Mouse (Mus musculus) hindbrain, embryonic 15.5 days (tissue): ENCODE measurements around the gene Spry1. TPM values are rescaled to one million over a fixed set of nuclear protein-coding genes. Genes with fewer than 3 reads are reported as not detected.

Experiments used
- ATAC-seq: fragments of 200-750 bp; cut with Nextera tagmentation; 2 replicates; pipeline ENCODE4 v1.8.0; 2017; ENCODE audit warnings: low read depth, moderate number of reproducible peaks, moderate TSS enrichment; ENCODE audit not compliant: low FRiP score
- H3K27ac ChIP-seq: fragments of 300-500 bp; sonication (generic); replicated peaks from 2 replicates; pipeline ENCODE4 v1.5.1; 2015; ENCODE audit warnings: mild to moderate bottlenecking, inconsistent platforms
- H3K27me3 ChIP-seq: fragments of 300-500 bp; sonication (generic); 2 replicates; pipeline ENCODE4 v1.6.1; 2015; ENCODE audit warnings: control low read depth, inconsistent platforms
- H3K36me3 ChIP-seq: fragments of 300-500 bp; sonication (generic); 2 replicates; pipeline ENCODE4 v1.6.1; 2015; ENCODE audit warnings: control low read depth, inconsistent platforms
- H3K4me1 ChIP-seq: fragments of 300-500 bp; sonication (generic); replicated peaks from 2 replicates; pipeline ENCODE4 v1.6.1; 2015; ENCODE audit warnings: control low read depth, inconsistent platforms
- H3K4me2 ChIP-seq: fragments of 300-500 bp; sonication (generic); 2 replicates; pipeline ENCODE4 v1.6.1; 2015; ENCODE audit warnings: moderate library complexity, mild to moderate bottlenecking, inconsistent platforms
- H3K4me3 ChIP-seq: fragments of 300-500 bp; sonication (generic); 2 replicates; pipeline ENCODE4 v1.5.1; 2015; ENCODE audit warnings: mild to moderate bottlenecking, inconsistent platforms
- H3K9ac ChIP-seq: fragments of 300-500 bp; sonication (generic); 2 replicates; pipeline ENCODE4 v1.6.1; 2015; ENCODE audit warnings: inconsistent platforms
- H3K9me3 ChIP-seq: fragments of 300-500 bp; sonication (generic); 2 replicates; pipeline ENCODE4 v1.6.1; 2016; ENCODE audit warnings: control low read depth, inconsistent platforms
- WGBS: fragments of 180-500 bp; shearing (Covaris S2); methylation state at CpG from one replicate; pipeline ENCODE4 v1.1.7; 2015; 5-methylcytosine and 5-hydroxymethylcytosine counted together
- polyA plus RNA-seq: library from polyadenylated mRNA; unstranded; fragments of >200 nt; fragmentation: Nextera tagmentation; extraction: Ambion mirVana; gene quantifications from 2 replicates; pipeline ENCODE4 v1.2.1, GENCODE M21; 2015

Gene Spry1
- polyA plus RNA-seq, 1 experiment from 2014 or later = 7.0 TPM

DNA sequence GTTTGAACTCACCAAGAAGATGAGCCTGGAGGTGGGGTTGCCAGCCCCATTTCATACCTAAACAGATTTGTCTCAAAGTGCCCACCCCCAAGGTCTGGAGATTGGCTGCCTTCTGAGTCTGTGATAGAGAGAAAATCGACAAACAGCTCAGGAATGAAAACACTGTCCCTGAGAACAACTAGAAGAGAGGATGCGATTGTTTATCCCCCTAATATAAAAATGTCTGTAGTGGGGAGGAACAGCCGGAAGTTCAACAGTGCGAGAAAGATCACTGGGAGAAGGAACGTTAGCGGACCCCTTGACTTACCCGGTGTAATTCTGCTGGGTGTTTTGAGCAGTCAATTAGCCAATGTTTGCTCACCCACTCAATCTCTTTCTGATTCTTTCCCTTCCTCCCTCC lies 46.5 kb downstream of the Spry1 start:
- Histone ChIP-seq H3K4me3 (no peak overlapping the region), H3K9me3 (no peaks in the 10 kb centered on the region), H3K9ac (no peak overlapping the region), H3K27ac (no peak overlapping the region), H3K4me2 (no peak overlapping the region), H3K27me3 (0 out of 2 replicates have a peak, but pooled peaks cover 4% of the 10 kb centered on the region), H3K4me1 (peaks cover 14% of the 10 kb centered on the region), H3K36me3 (no peaks in the 10 kb centered on the region)
- 46% methylated on average over 7 of the region's 7 CpGs for WGBS
- no peak for ATAC-seq

DNA sequence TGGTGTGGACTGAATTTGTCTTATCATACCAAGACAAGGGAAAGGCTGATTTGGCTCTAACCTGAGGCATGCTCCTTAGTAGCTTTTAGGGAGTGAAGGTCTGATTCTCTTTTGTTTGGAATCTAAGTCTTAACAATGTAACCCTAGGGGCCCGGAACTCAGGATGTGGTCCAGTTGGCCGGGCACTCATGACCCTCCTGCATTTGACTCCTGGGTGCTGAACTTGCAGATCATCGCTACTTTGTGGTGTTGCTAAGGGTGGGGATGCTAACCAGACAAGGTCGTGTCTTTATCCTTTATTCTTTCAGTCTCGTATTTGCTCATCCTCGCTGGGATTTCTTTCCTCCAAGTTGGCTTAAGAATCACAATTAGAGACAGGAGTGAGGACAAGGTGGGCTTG lies 47.0 kb downstream of the Spry1 start:
- Histone ChIP-seq H3K9me3 (no peaks in the 10 kb centered on the region), H3K4me1 (peaks cover 14% of the 10 kb centered on the region), H3K36me3 (no peaks in the 10 kb centered on the region), H3K27ac (no peak overlapping the region), H3K4me2 (peak overlapping the region; percentile 58), H3K9ac (0 out of 2 replicates have a peak overlapping the region, but pooled peaks have one; percentile 15), H3K4me3 (peak overlapping the region; percentile 32), H3K27me3 (0 out of 2 replicates have a peak, but pooled peaks cover 4% of the 10 kb centered on the region)
- 24% methylated on average over 6 of the region's 6 CpGs for WGBS
- ATAC-seq = no peak

DNA sequence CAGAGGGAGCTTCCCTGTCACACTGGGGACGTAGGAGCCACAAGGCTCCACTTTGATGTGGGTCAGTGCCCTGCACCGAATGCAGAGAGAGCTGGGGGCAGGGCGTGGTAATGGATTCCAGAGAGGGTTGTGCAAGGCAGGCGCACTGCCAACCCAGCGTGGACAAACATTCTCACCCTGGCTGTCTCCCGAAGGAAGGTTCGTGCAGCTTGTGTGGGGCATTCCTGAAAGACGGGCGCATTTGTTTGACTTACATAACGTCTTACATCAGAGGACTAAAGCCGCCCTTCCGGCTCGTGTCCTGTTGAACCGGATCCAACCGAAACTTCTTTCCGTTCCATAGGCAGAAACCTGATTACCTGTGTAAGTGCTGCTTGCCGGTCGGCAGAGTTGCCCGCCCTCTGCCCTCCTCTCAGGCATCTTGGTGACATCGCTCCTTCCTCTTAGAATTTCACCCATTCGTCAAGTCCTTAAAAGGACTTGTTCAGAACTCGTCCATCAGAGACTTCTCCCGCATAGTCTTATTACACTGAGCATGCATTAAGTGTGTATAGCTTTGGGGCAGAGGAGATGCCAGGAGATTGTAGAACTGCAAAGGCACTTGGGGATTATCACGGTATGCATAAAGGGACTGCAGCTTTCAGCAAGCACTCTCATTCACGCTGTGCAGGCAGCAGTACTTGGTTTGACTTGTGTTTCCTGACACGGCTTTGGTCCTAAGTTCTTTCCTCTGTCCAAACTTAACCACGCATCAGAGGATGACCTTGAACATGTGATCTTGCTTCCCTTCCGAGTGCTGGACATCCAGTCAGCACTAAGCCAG lies 47.6 kb downstream of the Spry1 start:
- Histone ChIP-seq H3K4me1 (peaks cover 14% of the 10 kb centered on the region), H3K4me2 (peak overlapping the region; percentile 58), H3K36me3 (no peaks in the 10 kb centered on the region), H3K27ac (no peak overlapping the region), H3K4me3 (peak overlapping the region; percentile 32), H3K9me3 (no peaks in the 10 kb centered on the region), H3K27me3 (0 out of 2 replicates have a peak, but pooled peaks cover 4% of the 10 kb centered on the region), H3K9ac (0 out of 2 replicates have a peak overlapping the region, but pooled peaks have one; percentile 15)
- WGBS = 38% methylated on average over 28 of the region's 28 CpGs
- ATAC-seq = peak; percentile 42; the same call in 1 of the 2 replicates

DNA sequence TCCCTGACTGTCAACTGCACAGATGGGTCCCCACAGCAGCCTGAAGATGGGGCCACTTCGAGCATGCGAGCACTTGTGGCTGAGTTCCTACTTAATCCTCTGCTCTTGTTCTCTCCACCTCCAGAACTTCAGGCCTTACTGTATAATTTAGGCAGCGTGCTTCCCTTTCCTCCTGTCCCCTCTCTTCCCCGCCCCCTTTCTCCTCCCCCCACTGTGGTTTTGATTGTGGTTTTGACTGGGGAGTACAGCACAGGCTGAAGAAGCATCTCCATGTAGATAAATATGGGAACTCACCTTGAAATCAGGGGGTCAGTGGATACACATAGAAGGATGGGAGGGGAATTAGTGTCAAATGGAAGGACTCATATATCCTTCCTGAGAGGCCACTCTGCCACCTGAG lies 53.2 kb downstream of the Spry1 start:
- Histone ChIP-seq H3K9me3 (no peaks in the 10 kb centered on the region), H3K4me1 (no peaks in the 10 kb centered on the region), H3K4me2 (no peak overlapping the region), H3K4me3 (no peak overlapping the region), H3K27ac (no peak overlapping the region), H3K36me3 (no peaks in the 10 kb centered on the region), H3K27me3 (0 out of 2 replicates have a peak, but pooled peaks cover 4% of the 10 kb centered on the region), H3K9ac (no peak overlapping the region)
- ATAC-seq = no peak
- WGBS = 80% methylated on average over 4 of the region's 4 CpGs

DNA sequence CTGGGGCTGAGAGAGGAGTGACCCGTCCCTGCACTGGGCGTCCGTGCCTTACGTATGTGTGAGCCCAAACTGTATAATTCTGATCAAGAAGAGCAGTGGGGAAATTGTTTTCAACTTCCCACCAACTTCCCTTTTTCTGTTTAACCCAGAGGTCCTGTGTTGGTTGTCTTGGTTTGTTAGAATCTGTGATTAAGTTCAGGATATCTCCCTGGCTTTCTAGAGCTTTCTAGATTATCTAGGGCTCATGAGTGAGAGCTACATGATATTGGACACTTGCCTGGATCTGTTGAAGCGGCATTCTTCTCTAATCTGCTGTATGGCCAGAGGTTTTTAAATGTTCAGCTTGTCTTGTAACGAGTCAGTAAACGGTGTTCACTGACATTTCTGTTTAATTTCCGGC lies 53.8 kb downstream of the Spry1 start:
- WGBS = 89% methylated on average over 8 of the region's 8 CpGs
- Histone ChIP-seq H3K27me3 (no peaks in the 10 kb centered on the region), H3K4me3 (no peak overlapping the region), H3K9ac (no peak overlapping the region), H3K4me2 (no peak overlapping the region), H3K9me3 (no peaks in the 10 kb centered on the region), H3K4me1 (no peaks in the 10 kb centered on the region), H3K27ac (no peak overlapping the region), H3K36me3 (no peaks in the 10 kb centered on the region)
- ATAC-seq = no peak

Other genes with a start within 250 kb of the Spry1 start
- 28.2 and 29.9 TPM in 2 replicates for gene Spata5, start 220.1 kb upstream of the Spry1 start, polyA plus RNA-seq
- 7.3 and 8.8 TPM in 2 replicates for gene Nudt6, start 219.7 kb upstream of the Spry1 start, polyA plus RNA-seq
- gene Gm5148, start 84.5 kb downstream of the Spry1 start, polyA plus RNA-seq = 12.2 and 13.4 TPM in 2 replicates